Mouse (Mus musculus): Measurements from ENCODE around the gene Zbed5. TPM values are rescaled to one million over a fixed set of nuclear protein-coding genes. Genes with fewer than 3 reads are reported as not detected.
"Not testable (repeated sequence)": the region's sequence is repeated elsewhere in the genome, so short reads cannot be mapped to it uniquely, and the experiment has no call there.

The Zbed5 gene
- polyA plus RNA-seq, 1 experiment from 2014 or later: 14.9 TPM

DNA sequence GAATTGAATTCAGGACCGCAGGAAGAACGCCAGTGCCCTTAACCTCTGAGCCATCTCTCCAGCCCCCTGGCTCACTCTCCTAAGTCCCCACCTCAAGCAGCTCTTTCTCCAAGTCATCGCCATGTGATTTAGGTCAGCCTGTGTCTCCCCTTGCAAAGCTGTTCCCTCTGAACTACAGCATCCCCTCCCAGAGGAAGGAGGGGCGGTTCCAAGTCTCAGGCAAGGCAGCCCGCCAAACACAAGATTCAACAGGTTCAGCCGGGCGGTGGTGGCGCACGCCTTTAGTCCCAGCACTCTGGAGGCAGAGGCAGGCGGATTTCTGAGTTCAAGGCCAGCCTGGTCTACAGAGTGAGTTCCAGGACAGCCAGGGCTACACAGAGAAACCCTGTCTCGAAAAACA, 20.0 kb downstream of the Zbed5 start:
- H3K9me3 ChIP-seq (replicated peaks; ENCODE audit: control insufficient read depth, low read length); H3K4me3 ChIP-seq (ENCODE audit: low read depth, low read length); H3K9ac ChIP-seq (ENCODE audit: low read length); H3K27ac ChIP-seq (ENCODE audit: low read depth, low read length); H3K4me2 ChIP-seq (ENCODE audit: low read length); H3K36me3 ChIP-seq (ENCODE audit: control insufficient read depth, insufficient read depth, low read length); ATAC-seq; DNase-seq (ENCODE audit: low spot score); H3K4me1 ChIP-seq (ENCODE audit: control insufficient read depth, insufficient read depth, low read length); H3K27me3 ChIP-seq (replicated peaks; ENCODE audit: control insufficient read depth, insufficient read depth, low read length): not testable (repeated sequence)
- WGBS: 85% methylated on average over 11 of the region's 11 CpGs

DNA sequence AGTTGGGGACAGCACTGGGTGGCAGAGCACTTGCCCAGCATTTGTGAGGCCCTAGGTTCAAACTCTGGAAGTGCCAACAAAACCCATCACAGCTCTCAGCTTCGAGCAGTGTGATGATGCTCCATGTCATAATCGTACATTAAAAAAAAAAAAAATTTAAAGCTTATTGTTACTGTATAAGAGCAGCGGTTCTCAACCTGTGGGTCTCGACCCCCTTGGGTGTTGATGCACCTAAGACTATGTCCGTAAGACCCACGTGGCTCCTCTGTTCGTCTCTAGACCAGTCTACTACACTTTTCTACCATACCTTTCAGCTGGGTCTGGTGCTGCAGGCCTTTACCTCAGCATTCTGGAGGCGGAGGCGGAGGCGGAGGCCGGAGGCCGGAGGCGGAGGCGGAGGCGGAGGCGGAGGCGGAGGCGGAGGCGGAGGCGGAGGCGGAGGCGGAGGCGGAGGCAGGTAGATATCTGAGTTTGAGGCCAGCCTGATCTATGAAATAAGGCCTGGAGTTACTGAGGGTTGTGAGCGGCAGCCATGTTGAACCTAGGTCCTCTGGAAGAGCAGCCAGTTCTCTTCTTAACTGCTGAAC, 22.6 kb downstream of the Zbed5 start:
- Histone ChIP-seq H3K4me1 (ENCODE audit: control insufficient read depth, insufficient read depth, low read length) (no peaks in the 10 kb centered on the region), H3K27ac (ENCODE audit: low read depth, low read length) (no peak overlapping the region), H3K9me3 (replicated peaks; ENCODE audit: control insufficient read depth, low read length) (no peaks in the 10 kb centered on the region), H3K4me2 (ENCODE audit: low read length) (no peak overlapping the region), H3K9ac (ENCODE audit: low read length) (no peak overlapping the region), H3K36me3 (ENCODE audit: control insufficient read depth, insufficient read depth, low read length) (no peaks in the 10 kb centered on the region), H3K27me3 (replicated peaks; ENCODE audit: control insufficient read depth, insufficient read depth, low read length) (no peaks in the 10 kb centered on the region), H3K4me3 (ENCODE audit: low read depth, low read length) (no peak overlapping the region)
- ATAC-seq (no peak), DNase-seq (ENCODE audit: low spot score) (no peak)
- WGBS: 90% methylated on average over 24 of the region's 24 CpGs

DNA sequence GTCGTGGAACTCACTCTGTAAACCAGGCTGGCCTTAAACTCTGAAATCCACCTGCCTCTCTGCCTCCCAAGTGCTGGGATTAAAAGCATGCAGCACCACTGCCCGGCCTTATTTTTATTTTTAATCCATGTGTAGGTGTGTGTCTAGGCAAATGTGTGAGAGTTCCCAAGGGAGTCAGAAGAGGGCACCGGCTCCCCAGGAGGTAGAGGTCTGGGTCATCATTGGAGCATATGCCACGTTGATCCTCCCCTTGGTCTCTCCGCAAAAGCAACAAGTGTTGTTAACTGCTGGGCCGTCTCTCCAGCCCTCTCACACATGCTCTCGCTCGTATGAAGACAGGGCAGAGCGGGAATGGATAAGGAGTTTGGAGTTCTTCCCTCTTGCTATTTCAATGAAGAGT, 23.2 kb downstream of the Zbed5 start:
- WGBS: 84% methylated on average over 9 of the region's 9 CpGs

GRCm38 (mm10) chr5:129919320-129919719, 23.8 kb downstream of the Zbed5 start:
- no peak for ATAC-seq
- H3K9me3 ChIP-seq (replicated peaks; ENCODE audit: control insufficient read depth, low read length): no peaks in the 10 kb centered on the region
- DNase-seq (ENCODE audit: low spot score): no peak
- H3K36me3 ChIP-seq (ENCODE audit: control insufficient read depth, insufficient read depth, low read length): no peaks in the 10 kb centered on the region
- H3K4me3 ChIP-seq (ENCODE audit: low read depth, low read length): no peak overlapping the region
- no peak overlapping the region for H3K9ac ChIP-seq (ENCODE audit: low read length)
- no peaks in the 10 kb centered on the region for H3K27me3 ChIP-seq (replicated peaks; ENCODE audit: control insufficient read depth, insufficient read depth, low read length)
- 73% methylated on average over 8 of the region's 8 CpGs for WGBS
- H3K27ac ChIP-seq (ENCODE audit: low read depth, low read length): no peak overlapping the region
- no peak overlapping the region for H3K4me2 ChIP-seq (ENCODE audit: low read length)
- no peaks in the 10 kb centered on the region for H3K4me1 ChIP-seq (ENCODE audit: control insufficient read depth, insufficient read depth, low read length)

More for the DNA sequence above, 23.2 kb downstream of the Zbed5 start:
- H3K27ac ChIP-seq (ENCODE audit: low read depth, low read length): no peak overlapping the region
- H3K36me3 ChIP-seq (ENCODE audit: control insufficient read depth, insufficient read depth, low read length): no peaks in the 10 kb centered on the region
- H3K4me2 ChIP-seq (ENCODE audit: low read length): no peak overlapping the region
- no peak overlapping the region for H3K9ac ChIP-seq (ENCODE audit: low read length)
- no peaks in the 10 kb centered on the region for H3K27me3 ChIP-seq (replicated peaks; ENCODE audit: control insufficient read depth, insufficient read depth, low read length)
- ATAC-seq (no peak), DNase-seq (ENCODE audit: low spot score) (no peak)
- H3K4me3 ChIP-seq (ENCODE audit: low read depth, low read length): no peak overlapping the region
- H3K4me1 ChIP-seq (ENCODE audit: control insufficient read depth, insufficient read depth, low read length): no peaks in the 10 kb centered on the region
- H3K9me3 ChIP-seq (replicated peaks; ENCODE audit: control insufficient read depth, low read length): no peaks in the 10 kb centered on the region

DNA sequence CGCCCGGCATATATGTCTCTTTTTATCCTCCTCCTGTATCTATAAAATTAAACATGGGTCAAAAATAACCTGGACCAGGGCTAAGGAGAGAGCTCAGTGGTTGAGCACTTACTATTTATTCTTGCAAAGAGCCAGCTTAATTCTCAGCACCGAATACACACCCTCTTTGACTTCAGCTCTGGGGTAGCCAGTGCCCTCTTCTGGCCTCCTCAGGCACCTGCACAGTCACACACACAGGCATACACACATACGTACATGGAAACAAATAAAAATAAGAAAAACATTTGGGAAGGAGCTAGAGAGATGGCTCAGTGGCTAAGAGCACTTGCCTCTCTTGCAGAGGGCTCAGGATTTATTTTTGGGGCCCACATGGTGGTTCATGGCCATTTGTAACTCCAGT, 26.4 kb downstream of the Zbed5 start:
- Histone ChIP-seq H3K9ac (ENCODE audit: low read length) (no peak overlapping the region), H3K36me3 (ENCODE audit: control insufficient read depth, insufficient read depth, low read length) (no peaks in the 10 kb centered on the region), H3K4me1 (ENCODE audit: control insufficient read depth, insufficient read depth, low read length) (no peaks in the 10 kb centered on the region), H3K4me3 (ENCODE audit: low read depth, low read length) (no peak overlapping the region), H3K9me3 (replicated peaks; ENCODE audit: control insufficient read depth, low read length) (no peaks in the 10 kb centered on the region), H3K27me3 (replicated peaks; ENCODE audit: control insufficient read depth, insufficient read depth, low read length) (no peaks in the 10 kb centered on the region), H3K4me2 (ENCODE audit: low read length) (no peak overlapping the region), H3K27ac (ENCODE audit: low read depth, low read length) (no peak overlapping the region)
- ATAC-seq: no peak
- 95% methylated on average over 4 of the region's 4 CpGs for WGBS
- DNase-seq (ENCODE audit: low spot score): no peak

DNA sequence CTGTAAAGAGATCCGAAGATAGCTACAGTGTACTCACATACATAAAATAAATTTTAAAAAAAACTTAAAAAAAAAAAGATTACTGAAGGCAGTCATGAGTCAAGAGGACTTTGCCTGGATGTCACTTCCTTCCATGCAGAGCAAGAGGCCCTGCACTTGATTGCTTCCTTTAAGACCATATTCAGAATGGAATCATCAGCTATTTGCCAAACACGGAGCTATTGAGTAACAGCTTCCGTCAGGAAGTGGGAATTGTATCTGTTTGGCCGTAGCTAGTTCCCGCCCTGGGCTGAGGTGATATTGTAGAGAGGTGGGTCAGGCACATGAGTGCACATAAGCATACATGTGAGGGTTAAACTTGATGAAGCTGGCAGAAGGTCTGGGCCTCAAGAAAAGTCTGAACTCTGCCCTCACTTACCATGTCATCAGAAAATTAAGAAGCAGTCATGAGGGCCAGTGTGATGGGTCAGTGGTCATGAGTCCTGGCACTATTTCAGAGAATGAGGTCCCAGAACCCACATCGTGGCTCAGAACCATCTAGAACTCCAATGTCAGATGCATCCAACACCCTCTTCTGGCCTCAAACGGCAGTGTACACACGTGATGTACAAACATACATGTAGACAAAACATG, 29.4 kb downstream of the Zbed5 start:
- no peaks in the 10 kb centered on the region for H3K4me1 ChIP-seq (ENCODE audit: control insufficient read depth, insufficient read depth, low read length)
- H3K27me3 ChIP-seq (replicated peaks; ENCODE audit: control insufficient read depth, insufficient read depth, low read length): no peaks in the 10 kb centered on the region
- no peaks in the 10 kb centered on the region for H3K36me3 ChIP-seq (ENCODE audit: control insufficient read depth, insufficient read depth, low read length)
- H3K9ac ChIP-seq (ENCODE audit: low read length): no peak overlapping the region
- DNase-seq (ENCODE audit: low spot score): no peak
- no peak overlapping the region for H3K4me2 ChIP-seq (ENCODE audit: low read length)
- H3K27ac ChIP-seq (ENCODE audit: low read depth, low read length): no peak overlapping the region
- H3K4me3 ChIP-seq (ENCODE audit: low read depth, low read length): no peak overlapping the region
- 88% methylated on average over 8 of the region's 8 CpGs for WGBS
- ATAC-seq: no peak
- H3K9me3 ChIP-seq (replicated peaks; ENCODE audit: control insufficient read depth, low read length): no peaks in the 10 kb centered on the region

- ATAC-seq: no peak
These were observed 30.4 kb downstream of the Zbed5 start for GRCm38 (mm10) chr5:129925933-129926332.

GRCm38 (mm10) chr5:129929924-129930855, 34.7 kb downstream of the Zbed5 start:
- ATAC-seq: no peak; the same call in 1 of the 2 replicates
- H3K4me3 ChIP-seq (ENCODE audit: low read depth, low read length): no peak overlapping the region
- H3K9me3 ChIP-seq (replicated peaks; ENCODE audit: control insufficient read depth, low read length): no peaks in the 10 kb centered on the region
- no peaks in the 10 kb centered on the region for H3K4me1 ChIP-seq (ENCODE audit: control insufficient read depth, insufficient read depth, low read length)
- no peak overlapping the region for H3K4me2 ChIP-seq (ENCODE audit: low read length)
- no peak overlapping the region for H3K27ac ChIP-seq (ENCODE audit: low read depth, low read length)
- WGBS: 32% methylated on average over 9 of the region's 9 CpGs
- DNase-seq (ENCODE audit: low spot score): no peak
- H3K27me3 ChIP-seq (replicated peaks; ENCODE audit: control insufficient read depth, insufficient read depth, low read length): no peaks in the 10 kb centered on the region
- no peak overlapping the region for H3K9ac ChIP-seq (ENCODE audit: low read length)
- H3K36me3 ChIP-seq (ENCODE audit: control insufficient read depth, insufficient read depth, low read length): no peaks in the 10 kb centered on the region

More at GRCm38 (mm10) chr5:129925933-129926332, 30.4 kb downstream of the Zbed5 start:
- no peak for DNase-seq (ENCODE audit: low spot score)
- no peak overlapping the region for H3K4me2 ChIP-seq (ENCODE audit: low read length)
- H3K27me3 ChIP-seq (replicated peaks; ENCODE audit: control insufficient read depth, insufficient read depth, low read length): no peaks in the 10 kb centered on the region
- WGBS: 82% methylated on average over 5 of the region's 5 CpGs
- H3K36me3 ChIP-seq (ENCODE audit: control insufficient read depth, insufficient read depth, low read length): no peaks in the 10 kb centered on the region
- no peak overlapping the region for H3K9ac ChIP-seq (ENCODE audit: low read length)
- H3K27ac ChIP-seq (ENCODE audit: low read depth, low read length): no peak overlapping the region
- H3K9me3 ChIP-seq (replicated peaks; ENCODE audit: control insufficient read depth, low read length): no peaks in the 10 kb centered on the region
- no peaks in the 10 kb centered on the region for H3K4me1 ChIP-seq (ENCODE audit: control insufficient read depth, insufficient read depth, low read length)
- no peak overlapping the region for H3K4me3 ChIP-seq (ENCODE audit: low read depth, low read length)

- no peak overlapping the region for H3K4me3 ChIP-seq (ENCODE audit: low read depth, low read length)
These were observed 41.4 kb downstream of the Zbed5 start for GRCm38 (mm10) chr5:129936941-129937340.

More at GRCm38 (mm10) chr5:129936941-129937340, 41.4 kb downstream of the Zbed5 start:
- H3K36me3 ChIP-seq (ENCODE audit: control insufficient read depth, insufficient read depth, low read length): no peaks in the 10 kb centered on the region
- WGBS: 6% methylated on average over 4 of the region's 4 CpGs
- ATAC-seq: no peak
- H3K27me3 ChIP-seq (replicated peaks; ENCODE audit: control insufficient read depth, insufficient read depth, low read length): no peaks in the 10 kb centered on the region
- H3K9ac ChIP-seq (ENCODE audit: low read length): no peak overlapping the region
- no peak for DNase-seq (ENCODE audit: low spot score)
- no peaks in the 10 kb centered on the region for H3K9me3 ChIP-seq (replicated peaks; ENCODE audit: control insufficient read depth, low read length)
- no peaks in the 10 kb centered on the region for H3K4me1 ChIP-seq (ENCODE audit: control insufficient read depth, insufficient read depth, low read length)
- no peak overlapping the region for H3K4me2 ChIP-seq (ENCODE audit: low read length)
- no peak overlapping the region for H3K27ac ChIP-seq (ENCODE audit: low read depth, low read length)

Measured in forebrain, embryonic 14.5 days (tissue).